Mouse (Mus musculus): ENCODE results near the gene Cxcr5. TPM values are rescaled to one million over a fixed set of nuclear protein-coding genes. Genes with fewer than 3 reads are reported as not detected.

Gene Cxcr5
- polyA plus RNA-seq, 1 experiment from 2014 or later = not detected

DNA sequence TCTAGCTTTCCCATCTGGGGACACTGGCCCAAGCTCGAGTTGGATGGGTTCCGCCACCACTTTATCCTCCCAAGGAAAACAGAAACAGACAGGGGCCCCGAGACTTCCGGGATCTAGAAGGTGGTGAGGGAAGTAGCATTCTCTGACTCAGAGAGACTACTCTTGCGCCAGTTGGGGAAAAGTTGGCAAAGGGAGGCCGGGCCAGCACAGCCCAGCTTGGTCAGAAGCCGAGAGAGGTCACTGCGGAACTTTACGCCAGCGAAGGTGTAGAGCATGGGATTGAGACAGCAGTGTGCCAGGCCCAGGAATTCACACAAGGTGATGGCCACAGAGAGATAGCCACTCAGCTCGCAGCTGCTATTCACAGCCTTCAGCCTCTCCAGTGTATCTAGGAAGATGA is 48.6 kb downstream of the Cxcr5 start:
- H3K27ac ChIP-seq (replicated peaks) = no peak overlapping the region
- WGBS = 93% methylated on average over 11 of the region's 11 CpGs
- H3K9ac ChIP-seq (replicated peaks) = no peak overlapping the region
- H3K9me3 ChIP-seq (replicated peaks) = no peaks in the 10 kb centered on the region
- peaks cover 38% of the 10 kb centered on the region for H3K4me1 ChIP-seq
- no peak overlapping the region for H3K4me2 ChIP-seq
- H3K27me3 ChIP-seq (replicated peaks) = 0 out of 2 replicates have a peak, but pooled peaks cover 12% of the 10 kb centered on the region
- no peak overlapping the region for H3K4me3 ChIP-seq (replicated peaks)
- H3K36me3 ChIP-seq = peaks cover 12% of the 10 kb centered on the region; the same call in 1 of the 2 replicates
- ATAC-seq (ENCODE audit: low FRiP score) = no peak

DNA sequence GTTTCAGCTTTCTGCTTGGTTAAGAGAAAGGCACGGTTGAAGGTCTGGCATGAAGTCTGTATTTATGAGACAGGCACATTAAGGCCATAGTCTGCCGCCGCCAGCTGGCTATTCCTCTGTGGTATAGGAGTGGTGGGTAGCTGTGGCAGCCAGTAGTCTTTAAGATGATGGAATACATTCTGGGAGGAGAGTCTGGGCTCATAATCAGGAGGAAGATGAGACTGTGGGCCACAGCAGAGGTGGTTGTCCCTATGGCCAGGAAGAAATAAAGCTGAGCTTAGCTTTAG is 49.0 kb downstream of the Cxcr5 start:
- no peaks in the 10 kb centered on the region for H3K9me3 ChIP-seq (replicated peaks)
- H3K4me1 ChIP-seq = peaks cover 35% of the 10 kb centered on the region
- 0 out of 2 replicates have a peak, but pooled peaks cover 13% of the 10 kb centered on the region for H3K27me3 ChIP-seq (replicated peaks)
- no peak for ATAC-seq (ENCODE audit: low FRiP score)
- no peak overlapping the region for H3K4me3 ChIP-seq (replicated peaks)
- H3K9ac ChIP-seq (replicated peaks) = no peak overlapping the region
- no peak overlapping the region for H3K27ac ChIP-seq (replicated peaks)
- no peak overlapping the region for H3K4me2 ChIP-seq
- 69% methylated on average over 3 of the region's 3 CpGs for WGBS
- peaks cover 16% of the 10 kb centered on the region for H3K36me3 ChIP-seq

DNA sequence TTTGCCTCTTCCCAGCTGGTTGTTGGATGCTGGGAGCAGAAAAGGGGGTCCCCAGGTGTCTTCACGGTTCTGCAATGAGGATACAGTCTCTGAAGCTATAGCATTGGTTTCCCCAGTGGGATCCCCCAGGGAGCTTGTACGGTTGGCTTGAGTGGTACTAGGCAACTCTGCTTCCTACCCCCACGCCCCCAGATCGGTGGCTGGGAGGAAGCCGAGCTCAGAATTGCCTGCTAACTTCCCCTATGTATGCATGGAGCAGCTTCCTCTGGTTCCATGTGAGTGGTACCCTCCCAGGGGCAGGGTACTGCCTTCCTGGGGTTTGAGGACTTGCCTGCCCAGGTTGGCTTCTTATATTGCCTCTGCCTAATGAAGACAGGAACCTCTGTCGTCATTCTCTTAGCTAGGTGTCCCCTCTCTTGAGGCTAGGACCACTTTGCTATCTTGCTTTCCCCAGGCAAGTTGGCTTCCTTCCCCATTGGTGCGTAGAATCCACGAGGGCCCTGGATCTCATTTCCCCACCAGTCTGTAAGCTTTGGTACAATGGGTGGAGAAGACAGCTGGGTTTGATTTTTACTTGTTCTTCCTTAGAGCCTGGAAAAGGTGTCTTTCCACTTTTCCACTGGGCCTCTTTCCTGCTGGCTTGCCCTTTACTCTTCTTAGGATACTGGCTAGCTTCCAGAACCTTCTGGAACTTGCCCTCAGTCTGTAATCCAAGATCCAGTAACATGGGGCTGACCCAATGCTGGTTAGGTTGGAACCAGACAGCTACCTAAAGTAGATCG is 49.6 kb downstream of the Cxcr5 start:
- 0 out of 2 replicates have a peak, but pooled peaks cover 13% of the 10 kb centered on the region for H3K27me3 ChIP-seq (replicated peaks)
- no peak overlapping the region for H3K4me2 ChIP-seq
- peaks cover 35% of the 10 kb centered on the region for H3K4me1 ChIP-seq
- 61% methylated on average over 9 of the region's 9 CpGs for WGBS
- no peaks in the 10 kb centered on the region for H3K9me3 ChIP-seq (replicated peaks)
- no peak overlapping the region for H3K4me3 ChIP-seq (replicated peaks)
- H3K36me3 ChIP-seq = peaks cover 21% of the 10 kb centered on the region
- H3K9ac ChIP-seq (replicated peaks) = no peak overlapping the region
- ATAC-seq (ENCODE audit: low FRiP score) = no peak
- no peak overlapping the region for H3K27ac ChIP-seq (replicated peaks)

DNA sequence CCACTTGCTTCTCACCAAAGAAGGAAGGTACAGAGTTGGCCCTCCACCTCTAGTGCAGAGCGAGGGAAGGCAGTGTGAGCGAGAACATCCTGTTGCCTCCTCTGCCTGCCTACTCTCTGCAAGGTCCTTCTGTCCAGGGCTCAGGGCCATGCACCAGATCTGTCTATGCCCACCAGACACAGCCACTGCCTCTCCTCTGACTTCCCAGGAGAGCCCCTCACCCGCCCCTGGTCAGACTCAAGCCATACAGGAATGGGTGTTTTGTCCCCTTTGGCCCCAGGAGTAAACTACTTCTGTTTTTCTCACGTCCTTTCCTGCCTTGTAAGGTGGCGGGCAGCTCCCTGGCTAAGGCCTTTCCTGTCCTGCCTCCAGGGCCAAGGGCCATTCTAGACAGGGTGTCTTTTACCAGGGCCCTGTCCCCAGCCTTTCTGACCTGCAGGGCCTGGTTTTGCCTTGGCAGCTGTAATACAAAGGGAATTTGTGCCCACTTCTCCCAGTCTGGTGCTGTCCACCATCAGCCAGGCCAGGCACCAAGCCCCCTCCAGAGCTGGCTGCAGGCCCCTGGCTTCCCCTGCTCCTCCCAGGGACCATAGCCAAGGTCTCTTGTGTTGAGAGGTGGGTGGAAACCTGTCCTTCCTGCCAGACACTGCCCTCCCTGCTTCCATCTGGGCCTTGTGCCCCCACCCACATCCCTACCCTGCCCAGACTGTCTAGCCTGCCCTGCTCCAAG is 50.6 kb downstream of the Cxcr5 start:
- 74% methylated on average over 5 of the region's 5 CpGs for WGBS
- peak; percentile 20; the same call in 1 of the 2 replicates for ATAC-seq (ENCODE audit: low FRiP score)
- Histone ChIP-seq H3K4me2 (no peak overlapping the region; the same call in 1 of the 2 replicates), H3K4me3 (replicated peaks) (no peak overlapping the region), H3K27ac (replicated peaks) (peak overlapping the region; percentile 62), H3K36me3 (peaks cover 32% of the 10 kb centered on the region), H3K9me3 (replicated peaks) (no peaks in the 10 kb centered on the region), H3K27me3 (replicated peaks) (0 out of 2 replicates have a peak, but pooled peaks cover 13% of the 10 kb centered on the region), H3K9ac (replicated peaks) (no peak overlapping the region), H3K4me1 (peaks cover 35% of the 10 kb centered on the region)

DNA sequence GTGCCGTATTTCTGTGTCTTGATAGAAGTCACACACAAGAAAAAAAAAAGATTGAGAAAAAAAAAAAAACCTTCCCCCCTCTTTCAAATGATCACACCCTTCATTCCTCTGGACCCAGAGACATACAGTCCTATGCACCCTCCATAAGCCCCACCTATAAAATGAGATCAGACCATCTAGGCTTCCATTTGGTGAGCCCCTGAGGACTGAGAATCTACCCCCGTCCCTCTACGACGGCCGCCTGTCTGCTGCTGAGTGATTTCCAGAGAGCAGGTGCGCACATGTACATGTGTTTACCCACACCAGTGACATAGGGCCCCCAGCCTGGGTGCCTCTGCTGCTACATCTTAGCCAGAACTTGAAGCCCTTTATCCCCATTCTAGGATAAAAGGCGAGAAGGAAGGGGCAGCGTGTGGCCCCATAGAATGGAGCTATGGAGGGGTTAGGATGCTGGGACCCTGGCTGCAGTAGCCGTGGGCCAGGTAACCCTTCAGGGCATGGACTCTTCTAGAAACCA is 51.3 kb downstream of the Cxcr5 start:
- peak overlapping the region; percentile 49 for H3K4me2 ChIP-seq
- H3K27me3 ChIP-seq (replicated peaks) = 0 out of 2 replicates have a peak, but pooled peaks cover 13% of the 10 kb centered on the region
- H3K27ac ChIP-seq (replicated peaks) = peak overlapping the region; percentile 62
- peaks cover 42% of the 10 kb centered on the region for H3K4me1 ChIP-seq
- ATAC-seq (ENCODE audit: low FRiP score) = no peak
- H3K36me3 ChIP-seq = peaks cover 38% of the 10 kb centered on the region
- H3K4me3 ChIP-seq (replicated peaks) = no peak overlapping the region
- 31% methylated on average over 9 of the region's 9 CpGs for WGBS
- no peaks in the 10 kb centered on the region for H3K9me3 ChIP-seq (replicated peaks)
- no peak overlapping the region for H3K9ac ChIP-seq (replicated peaks)

DNA sequence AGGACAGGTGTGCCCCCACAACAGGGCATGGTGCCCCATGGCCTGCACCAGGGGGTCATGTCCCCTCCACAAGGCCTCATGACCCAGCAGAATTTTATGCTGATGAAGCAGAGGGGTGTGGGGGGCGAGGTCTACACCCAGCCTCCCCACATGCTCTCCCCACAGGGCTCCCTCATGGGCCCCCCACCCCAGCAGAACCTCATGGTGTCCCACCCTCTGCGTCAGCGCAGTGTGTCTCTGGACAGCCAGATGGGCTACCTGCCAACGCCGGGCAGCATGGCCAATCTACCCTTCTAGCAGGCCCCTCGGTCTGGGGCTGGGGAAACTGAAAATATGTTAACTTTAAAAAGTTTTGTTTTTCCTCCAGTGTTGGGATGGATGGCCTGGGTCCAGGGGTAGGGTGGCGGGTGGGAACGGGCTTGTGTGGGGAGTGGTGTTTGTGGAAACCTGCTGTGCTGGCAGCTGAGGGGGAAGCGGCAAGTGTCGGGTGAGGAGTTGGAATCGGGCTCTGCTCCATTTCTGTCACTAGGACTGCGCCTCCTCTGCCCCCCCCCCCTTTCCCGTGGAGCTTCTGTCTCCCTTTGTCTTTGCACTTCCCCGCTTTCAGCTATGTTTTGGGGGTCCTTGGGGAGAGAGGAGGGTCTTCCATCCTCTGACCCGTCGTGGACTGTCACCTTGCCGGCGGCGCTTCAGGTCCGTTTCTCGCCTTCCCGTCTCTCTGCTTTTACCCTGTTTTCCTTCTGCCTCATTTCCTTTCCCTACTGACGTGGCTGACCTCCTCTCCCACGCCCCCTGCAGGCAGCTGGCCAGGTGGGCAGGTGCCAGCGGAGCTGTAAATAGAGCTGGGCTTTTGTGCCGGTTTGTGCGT is 52.0 kb downstream of the Cxcr5 start:
- H3K36me3 ChIP-seq = peaks cover 44% of the 10 kb centered on the region
- 0 out of 2 replicates have a peak, but pooled peaks cover 13% of the 10 kb centered on the region for H3K27me3 ChIP-seq (replicated peaks)
- ATAC-seq (ENCODE audit: low FRiP score) = peak; percentile 21; the same call in 1 of the 2 replicates
- peaks cover 45% of the 10 kb centered on the region for H3K4me1 ChIP-seq
- H3K4me2 ChIP-seq = peak overlapping the region; percentile 49
- 9% methylated on average over 26 of the region's 27 CpGs for WGBS
- H3K9ac ChIP-seq (replicated peaks) = no peak overlapping the region
- H3K27ac ChIP-seq (replicated peaks) = peak overlapping the region; percentile 69
- no peak overlapping the region for H3K4me3 ChIP-seq (replicated peaks)
- H3K9me3 ChIP-seq (replicated peaks) = no peaks in the 10 kb centered on the region

DNA sequence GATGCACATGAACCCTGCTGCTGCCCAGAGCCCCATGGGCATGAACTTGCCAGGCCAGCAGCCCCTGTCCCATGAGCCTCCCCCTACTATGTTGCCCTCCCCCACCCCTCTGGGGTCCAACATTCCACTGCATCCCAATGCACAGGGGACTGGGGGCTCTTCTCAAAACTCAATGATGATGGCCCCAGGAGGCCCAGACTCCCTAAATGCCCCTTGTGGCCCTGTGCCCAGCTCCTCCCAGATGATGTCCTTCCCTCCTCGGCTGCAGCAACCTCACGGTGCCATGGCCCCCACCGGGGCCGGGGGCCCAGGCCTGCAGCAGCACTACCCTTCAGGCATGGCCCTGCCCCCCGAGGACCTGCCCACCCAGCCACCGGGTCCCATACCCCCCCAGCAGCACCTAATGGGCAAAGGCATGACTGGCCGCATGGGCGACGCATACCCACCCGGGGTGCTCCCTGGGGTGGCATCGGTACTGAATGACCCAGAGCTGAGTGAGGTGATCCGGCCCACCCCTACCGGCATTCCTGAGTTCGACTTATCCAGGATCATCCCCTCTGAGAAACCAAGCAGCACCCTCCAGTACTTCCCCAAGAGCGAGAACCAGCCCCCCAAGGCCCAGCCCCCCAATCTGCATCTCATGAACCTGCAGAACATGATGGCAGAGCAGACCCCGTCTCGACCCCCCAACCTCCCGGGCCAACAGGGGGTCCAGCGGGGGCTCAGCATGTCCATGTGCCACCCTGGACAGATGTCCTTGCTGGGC is 52.8 kb downstream of the Cxcr5 start:
- Histone ChIP-seq H3K27me3 (replicated peaks) (0 out of 2 replicates have a peak, but pooled peaks cover 13% of the 10 kb centered on the region), H3K4me3 (replicated peaks) (no peak overlapping the region), H3K9me3 (replicated peaks) (no peaks in the 10 kb centered on the region), H3K9ac (replicated peaks) (no peak overlapping the region), H3K27ac (replicated peaks) (peak overlapping the region; percentile 69), H3K4me2 (peak overlapping the region; percentile 49), H3K4me1 (peaks cover 47% of the 10 kb centered on the region), H3K36me3 (peaks cover 44% of the 10 kb centered on the region)
- ATAC-seq (ENCODE audit: low FRiP score) = no peak
- 84% methylated on average over 19 of the region's 19 CpGs for WGBS

DNA sequence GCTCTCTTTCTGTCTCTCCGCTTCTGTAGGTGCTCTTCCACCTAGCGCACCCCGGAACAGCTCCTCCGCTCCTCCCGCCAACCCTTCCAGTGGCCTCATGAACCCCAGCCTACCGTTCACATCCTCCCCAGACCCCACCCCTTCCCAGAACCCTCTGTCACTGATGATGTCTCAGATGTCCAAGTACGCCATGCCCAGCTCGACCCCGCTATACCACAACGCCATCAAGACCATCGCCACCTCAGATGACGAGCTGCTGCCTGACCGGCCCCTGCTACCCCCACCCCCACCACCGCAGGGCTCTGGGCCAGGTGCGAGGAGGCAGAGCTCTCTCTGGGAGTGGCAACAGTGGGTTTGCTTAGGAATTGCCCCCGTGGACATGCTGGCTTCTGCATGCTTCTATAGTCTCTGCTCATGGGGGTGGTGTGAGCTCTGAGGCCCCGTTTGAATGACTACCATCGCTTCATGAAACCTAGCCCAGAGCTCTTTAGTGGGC is 53.5 kb downstream of the Cxcr5 start:
- no peak overlapping the region for H3K4me2 ChIP-seq
- peaks cover 47% of the 10 kb centered on the region for H3K4me1 ChIP-seq
- no peak overlapping the region for H3K27ac ChIP-seq (replicated peaks)
- 0 out of 2 replicates have a peak, but pooled peaks cover 13% of the 10 kb centered on the region for H3K27me3 ChIP-seq (replicated peaks)
- no peak for ATAC-seq (ENCODE audit: low FRiP score)
- no peak overlapping the region for H3K4me3 ChIP-seq (replicated peaks)
- no peaks in the 10 kb centered on the region for H3K9me3 ChIP-seq (replicated peaks)
- peaks cover 44% of the 10 kb centered on the region for H3K36me3 ChIP-seq
- 84% methylated on average over 18 of the region's 18 CpGs for WGBS
- no peak overlapping the region for H3K9ac ChIP-seq (replicated peaks)

DNA sequence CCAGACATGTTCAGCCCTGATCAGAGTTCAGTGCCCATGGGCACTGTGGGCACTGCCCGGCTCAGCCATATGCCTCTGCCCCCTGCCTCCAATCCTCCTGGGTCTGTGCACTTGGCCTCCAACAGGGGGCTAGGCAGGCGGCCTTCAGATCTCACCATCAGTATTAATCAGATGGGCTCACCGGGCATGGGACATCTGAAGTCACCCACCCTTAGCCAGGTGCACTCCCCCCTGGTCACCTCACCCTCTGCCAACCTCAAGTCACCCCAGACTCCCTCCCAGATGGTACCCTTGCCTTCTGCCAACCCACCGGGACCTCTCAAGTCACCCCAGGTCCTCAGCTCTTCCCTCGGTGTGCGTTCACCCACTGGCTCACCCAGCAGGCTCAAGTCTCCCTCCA is 54.3 kb downstream of the Cxcr5 start:
- ATAC-seq (ENCODE audit: low FRiP score) = no peak
- WGBS = 90% methylated on average over 6 of the region's 6 CpGs
- Histone ChIP-seq H3K27me3 (replicated peaks) (0 out of 2 replicates have a peak, but pooled peaks cover 13% of the 10 kb centered on the region), H3K9me3 (replicated peaks) (no peaks in the 10 kb centered on the region), H3K4me2 (no peak overlapping the region), H3K4me1 (peaks cover 49% of the 10 kb centered on the region), H3K9ac (replicated peaks) (no peak overlapping the region), H3K36me3 (peaks cover 44% of the 10 kb centered on the region), H3K4me3 (replicated peaks) (no peak overlapping the region), H3K27ac (replicated peaks) (no peak overlapping the region)

DNA sequence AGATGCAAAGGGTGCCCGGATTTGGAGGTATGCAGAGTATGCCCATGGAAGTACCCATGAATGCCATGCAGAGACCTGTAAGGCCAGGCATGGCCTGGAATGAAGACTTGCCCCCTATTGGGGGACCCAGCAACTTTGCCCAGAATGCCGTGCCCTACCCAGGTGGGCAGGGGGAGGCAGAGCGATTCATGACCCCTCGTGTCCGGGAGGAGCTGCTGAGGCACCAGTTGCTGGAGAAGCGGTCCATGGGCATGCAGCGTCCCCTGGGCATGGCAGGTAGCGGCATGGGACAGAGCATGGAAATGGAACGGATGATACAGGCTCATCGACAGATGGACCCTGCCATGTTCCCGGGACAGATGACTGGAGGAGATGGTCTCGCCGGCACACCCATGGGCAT is 55.1 kb downstream of the Cxcr5 start:
- H3K27ac ChIP-seq (replicated peaks) = no peak overlapping the region

More for the DNA sequence above, 55.1 kb downstream of the Cxcr5 start:
- Histone ChIP-seq H3K9me3 (replicated peaks) (no peaks in the 10 kb centered on the region), H3K27me3 (replicated peaks) (0 out of 2 replicates have a peak, but pooled peaks cover 13% of the 10 kb centered on the region), H3K36me3 (peaks cover 44% of the 10 kb centered on the region), H3K9ac (replicated peaks) (no peak overlapping the region), H3K4me2 (no peak overlapping the region), H3K4me1 (peaks cover 50% of the 10 kb centered on the region), H3K4me3 (replicated peaks) (no peak overlapping the region)
- no peak for ATAC-seq (ENCODE audit: low FRiP score)
- 93% methylated on average over 13 of the region's 13 CpGs for WGBS

Data from neural tube, embryonic 15.5 days (tissue).